Mouse (Mus musculus) kidney, postnatal 36 days (tissue): Measurements from ENCODE around the gene Vangl1.

ENCODE experiments used
- DNase-seq, 2 experiments: peaks; one replicate each; pipeline ENCODE4 v3.0.0; 2021 to 2022; ENCODE audit warnings: mixed read lengths in 2 of 2

Vangl1 gene

GRCm38 (mm10) chr3:102140606-102141005 lies 63.9 kb downstream of the Vangl1 start:
- no peak for DNase-seq

- no peak for DNase-seq
These were observed 65.6 kb downstream of the Vangl1 start for GRCm38 (mm10) chr3:102138899-102139298.

DNA sequence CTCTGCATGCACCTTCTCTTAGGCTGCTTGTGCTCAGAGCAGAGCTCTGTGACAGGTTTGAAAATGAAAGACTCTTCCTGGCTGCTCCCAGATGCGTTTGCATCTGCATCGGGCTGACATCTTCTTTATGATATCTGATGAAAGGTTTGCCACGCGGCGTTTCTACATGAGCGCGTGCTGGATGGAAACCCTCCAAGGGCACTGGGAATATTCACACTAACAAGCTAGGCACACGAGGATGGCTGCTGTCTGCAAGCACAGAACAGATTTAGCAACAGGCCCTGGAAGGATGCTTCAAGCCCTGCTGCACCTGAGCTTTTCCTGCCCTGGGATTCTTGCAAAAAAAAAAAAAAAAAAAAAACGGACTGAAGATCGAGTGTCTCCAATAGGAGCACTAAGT lies 67.3 kb downstream of the Vangl1 start:
- DNase-seq: no peak

DNA sequence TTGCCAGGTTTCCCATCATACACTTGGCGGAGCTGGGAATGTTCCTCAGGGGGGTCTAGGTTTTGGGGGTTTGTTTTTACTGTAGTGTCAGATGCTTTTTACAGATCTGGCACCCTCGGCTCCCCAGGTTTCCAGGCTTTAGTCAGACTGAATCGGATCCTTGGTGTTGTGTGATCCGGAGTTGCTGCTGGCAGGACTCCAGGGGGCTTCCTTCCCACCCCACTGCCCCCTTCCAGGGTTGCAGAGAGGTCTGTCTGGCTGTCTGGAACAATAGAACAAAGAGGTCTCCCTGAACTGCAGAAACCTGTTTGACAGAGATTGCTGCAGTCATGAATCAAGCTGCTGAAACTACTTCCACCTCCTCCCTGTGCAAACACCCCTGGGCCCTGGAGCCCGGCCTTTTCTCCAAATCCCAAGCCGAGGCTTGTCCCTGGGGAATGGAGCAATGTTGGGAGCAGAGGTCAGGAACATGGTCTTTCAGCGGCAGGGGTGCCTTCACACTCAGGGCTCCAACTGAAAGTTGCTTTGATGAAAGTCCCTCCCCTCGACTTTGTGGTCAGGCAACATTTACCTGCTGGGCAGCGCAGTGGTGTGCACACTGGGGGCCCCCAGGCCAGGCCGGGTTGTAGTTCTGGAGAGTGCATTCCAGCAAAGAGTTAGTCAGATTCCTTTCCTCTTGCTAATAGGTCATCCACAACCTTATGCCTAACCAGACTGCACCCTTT lies 68.9 kb downstream of the Vangl1 start:
- peak in 1 of 2 experiments; percentile 20 for DNase-seq

GRCm38 (mm10) chr3:102131627-102132324 lies 72.7 kb downstream of the Vangl1 start:
- no peak for DNase-seq

DNA sequence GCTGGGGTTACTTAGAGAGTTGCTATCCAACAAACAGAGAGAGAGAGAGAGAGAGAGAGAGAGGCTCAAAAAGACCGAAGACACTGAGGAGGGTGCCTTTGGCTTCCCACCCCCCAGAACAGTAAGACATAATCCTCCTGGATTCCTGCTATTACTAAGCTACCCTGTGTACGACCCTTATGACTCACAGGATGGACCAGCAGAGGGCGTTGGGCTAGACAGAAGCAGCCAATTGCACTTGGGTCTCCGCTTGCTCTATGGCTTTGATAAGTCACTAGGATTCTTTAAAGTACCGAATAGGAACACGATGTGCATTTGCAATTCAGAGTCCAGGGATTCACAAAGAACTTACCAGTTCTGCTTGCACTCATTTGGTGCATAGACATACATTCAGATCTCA lies 74.0 kb downstream of the Vangl1 start:
- peak in 1 of 2 experiments; percentile 39 for DNase-seq

- no peak for DNase-seq
These were observed 76.3 kb downstream of the Vangl1 start for GRCm38 (mm10) chr3:102128242-102128641.

GRCm38 (mm10) chr3:102127114-102127513 lies 77.4 kb downstream of the Vangl1 start:
- no peak for DNase-seq

DNA sequence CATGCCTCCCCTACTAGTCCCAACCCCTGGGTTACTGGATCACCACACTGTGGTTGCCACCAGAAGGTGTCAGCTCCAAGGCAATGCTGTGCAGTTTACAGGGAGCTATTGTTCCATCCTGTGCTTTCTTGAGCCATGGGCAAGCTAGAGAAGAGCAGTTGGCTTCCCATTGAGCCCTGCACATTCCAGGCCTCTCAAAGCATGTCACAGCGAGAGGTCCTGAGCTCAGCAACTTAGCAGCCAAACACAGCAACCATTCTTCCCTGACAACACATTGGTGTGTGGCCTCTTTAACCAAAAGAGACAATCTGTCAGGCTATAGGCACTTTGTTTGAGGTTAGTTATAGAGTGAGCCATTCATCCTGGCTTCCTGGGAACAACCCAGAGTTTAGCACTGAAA lies 78.9 kb downstream of the Vangl1 start:
- DNase-seq: no peak

DNA sequence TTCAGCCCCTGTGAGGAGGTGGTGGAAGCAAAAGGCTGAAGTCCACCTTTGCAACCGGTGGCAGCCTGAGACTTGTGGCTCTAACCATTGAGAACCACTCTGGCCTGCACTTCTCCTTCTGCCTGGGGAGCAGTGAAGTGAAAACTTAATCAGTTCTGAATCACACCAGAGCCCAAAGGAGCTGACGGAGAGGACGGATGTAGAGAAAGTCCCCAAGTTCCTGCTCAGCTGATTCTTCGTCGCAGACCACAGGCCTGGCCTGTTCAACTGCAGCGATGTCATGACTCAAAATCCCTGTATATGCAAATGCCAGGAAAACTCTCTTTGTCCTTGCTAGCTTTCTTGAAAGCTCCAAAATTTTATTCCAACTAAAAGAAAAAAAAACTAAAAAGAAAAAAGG lies 80.8 kb downstream of the Vangl1 start:
- DNase-seq: no peak

DNA sequence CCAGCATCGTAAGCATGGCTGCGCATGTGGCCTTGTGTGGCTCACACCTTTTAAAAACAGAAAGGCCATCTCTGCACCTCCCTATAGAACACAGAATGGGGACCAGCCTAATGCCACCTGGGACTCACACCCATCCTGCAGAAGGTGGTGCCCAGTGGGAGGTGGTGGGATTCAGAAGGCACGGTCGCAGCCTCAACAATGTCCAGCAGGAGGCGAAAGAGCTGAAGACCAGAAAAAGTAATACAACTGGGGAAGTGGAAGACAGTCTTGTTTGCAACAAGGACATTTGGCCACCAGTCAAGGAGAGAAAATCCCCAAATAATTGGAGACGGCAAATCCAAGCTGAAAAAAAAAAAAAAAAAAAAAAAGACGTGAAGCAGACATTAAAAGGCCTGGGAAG lies 82.4 kb downstream of the Vangl1 start:
- DNase-seq: peak in 1 of 2 experiments; percentile 43

DNA sequence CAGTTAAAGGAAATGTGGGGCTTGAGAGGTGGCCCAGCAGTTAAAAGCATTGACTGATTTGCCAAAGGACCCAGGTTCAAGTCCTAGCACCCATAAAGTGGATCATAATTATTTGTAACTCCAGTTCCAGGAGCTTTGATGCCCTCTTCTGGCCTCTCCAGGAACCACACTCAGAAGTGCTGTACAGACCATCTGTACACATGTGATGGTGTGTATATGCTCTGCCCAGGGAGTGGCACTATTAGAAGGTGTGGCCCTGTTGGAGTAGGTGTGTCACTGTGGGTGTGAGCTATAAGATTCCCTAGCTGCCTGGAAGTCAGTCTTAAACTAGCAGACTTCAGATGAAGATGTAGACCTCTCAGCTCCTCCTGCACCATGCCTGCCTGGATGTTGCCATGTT lies 83.5 kb downstream of the Vangl1 start:
- DNase-seq: peak in 1 of 2 experiments; percentile 17

DNA sequence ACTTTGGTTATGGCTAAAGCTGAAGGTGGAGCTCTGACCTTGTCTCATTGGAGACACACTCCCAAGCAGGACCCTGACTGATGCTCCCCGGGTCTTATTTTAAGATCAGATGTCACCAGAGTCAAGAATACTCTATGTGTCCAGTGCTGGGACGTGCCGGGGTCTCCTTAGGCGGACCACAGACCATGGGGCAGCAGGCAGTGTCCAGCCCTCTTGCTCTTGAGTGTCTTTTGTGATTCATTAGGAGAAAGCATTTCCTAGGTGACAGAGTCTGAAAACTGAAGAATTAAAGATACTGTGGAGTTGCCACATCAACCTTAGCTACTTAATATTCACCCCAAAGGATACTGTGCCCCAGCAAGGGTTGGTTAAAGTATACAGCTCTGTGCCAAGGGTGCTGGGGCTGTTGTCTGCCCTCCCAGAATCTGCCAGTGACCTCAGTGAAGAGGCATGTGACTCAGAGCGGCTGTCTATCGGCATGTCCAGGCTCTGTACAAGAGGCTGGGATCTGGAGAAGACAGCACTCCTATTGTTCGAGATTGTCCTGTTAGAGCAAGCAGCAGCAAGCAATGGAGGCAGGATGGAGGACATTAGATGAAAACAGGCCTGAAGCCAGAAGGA lies 92.4 kb downstream of the Vangl1 start:
- DNase-seq: no peak

- peak in 1 of 2 experiments; percentile 33 for DNase-seq
These were observed 96.3 kb downstream of the Vangl1 start for GRCm38 (mm10) chr3:102108201-102108600.

DNA sequence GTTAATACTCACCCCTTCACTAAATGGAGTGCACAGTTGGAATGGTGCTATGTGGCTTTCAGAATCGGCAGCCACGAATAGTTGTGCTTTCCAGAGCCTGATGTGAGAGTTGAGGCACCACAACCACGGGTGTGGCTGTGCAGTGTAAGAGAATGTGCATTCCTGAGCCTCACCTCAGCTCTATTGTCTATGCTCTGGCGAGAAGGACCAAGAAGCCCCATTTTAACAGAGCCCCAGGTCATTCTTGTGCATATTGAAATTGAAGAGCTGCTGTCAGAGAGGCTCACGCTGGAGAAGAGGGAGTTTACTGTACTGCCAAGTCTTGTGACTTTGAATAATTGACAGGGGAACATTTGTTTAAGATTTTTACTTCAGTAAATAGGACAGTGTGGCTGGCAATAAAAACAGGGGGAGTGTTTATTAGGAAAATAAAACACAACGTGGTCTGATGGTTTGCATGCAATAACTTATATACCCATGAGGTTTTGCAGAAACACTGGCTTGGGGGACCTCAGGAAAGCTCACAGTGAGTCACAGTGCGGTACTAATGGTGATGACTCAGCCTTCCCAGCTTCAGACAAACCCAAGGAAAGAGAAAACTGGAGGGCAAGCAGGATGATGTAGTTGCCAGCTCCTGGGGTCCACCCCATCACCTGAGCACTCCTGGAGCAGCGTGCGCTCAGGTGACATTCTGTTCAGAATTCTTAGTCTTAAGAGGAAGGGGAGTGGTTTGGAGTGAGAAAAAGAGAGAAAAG lies 100.5 kb downstream of the Vangl1 start:
- DNase-seq: no peak
